Mouse (Mus musculus) cerebellum, adult 2 months (tissue): Measurements from ENCODE around the gene Ddx4.

Experiments used
- CTCF ChIP-seq: fragments of 200-500 bp; IDR thresholded peaks from 2 replicates; pipeline ENCODE4 v1.5.1; 2011; ENCODE audit warnings: low read depth, mild to moderate bottlenecking, control low read depth, low read length, moderate library complexity, borderline replicate concordance; ENCODE audit not compliant: insufficient read depth
- POLR2A ChIP-seq: fragments of 200-500 bp; IDR thresholded peaks from 2 replicates; pipeline ENCODE4 v1.6.1; 2011; ENCODE audit warnings: low read length, control low read depth, borderline replicate concordance; ENCODE audit not compliant: insufficient read depth

DNA sequence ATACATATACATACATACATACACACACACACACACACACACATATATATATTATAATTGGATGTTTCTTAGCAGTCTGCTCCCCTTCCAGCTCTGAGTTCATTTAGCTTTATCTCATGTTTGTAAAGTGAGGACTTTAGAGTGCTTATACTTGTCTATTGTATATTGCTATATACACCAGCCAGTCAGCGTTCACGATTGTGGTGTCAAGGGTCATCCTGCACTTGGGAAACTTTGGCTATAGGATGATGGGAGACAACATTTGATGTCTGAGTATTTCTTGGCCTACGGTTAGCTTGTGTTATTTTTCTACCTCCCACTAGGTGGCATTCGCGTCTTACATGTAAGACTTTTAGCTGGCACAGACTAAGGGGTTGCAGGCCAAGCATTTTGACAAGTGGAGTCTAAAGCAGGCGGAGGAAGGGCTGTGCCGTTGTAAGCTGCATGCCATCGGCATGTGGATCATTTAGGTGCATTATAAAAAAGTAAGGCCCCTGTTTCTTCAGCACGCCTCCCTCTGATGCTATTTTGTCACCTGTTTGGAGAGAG, 21.7 kb upstream of the Ddx4 start:
- TF ChIP-seq CTCF (peak; percentile 74), POLR2A (no peak)
